Mouse (Mus musculus): ENCODE measurements around the gene Eif4b. TPM values are rescaled to one million over a fixed set of nuclear protein-coding genes. Genes with fewer than 3 reads are reported as not detected.

Gene Eif4b
- polyA plus RNA-seq, 1 experiment from 2014 or later: 43.6 TPM

DNA sequence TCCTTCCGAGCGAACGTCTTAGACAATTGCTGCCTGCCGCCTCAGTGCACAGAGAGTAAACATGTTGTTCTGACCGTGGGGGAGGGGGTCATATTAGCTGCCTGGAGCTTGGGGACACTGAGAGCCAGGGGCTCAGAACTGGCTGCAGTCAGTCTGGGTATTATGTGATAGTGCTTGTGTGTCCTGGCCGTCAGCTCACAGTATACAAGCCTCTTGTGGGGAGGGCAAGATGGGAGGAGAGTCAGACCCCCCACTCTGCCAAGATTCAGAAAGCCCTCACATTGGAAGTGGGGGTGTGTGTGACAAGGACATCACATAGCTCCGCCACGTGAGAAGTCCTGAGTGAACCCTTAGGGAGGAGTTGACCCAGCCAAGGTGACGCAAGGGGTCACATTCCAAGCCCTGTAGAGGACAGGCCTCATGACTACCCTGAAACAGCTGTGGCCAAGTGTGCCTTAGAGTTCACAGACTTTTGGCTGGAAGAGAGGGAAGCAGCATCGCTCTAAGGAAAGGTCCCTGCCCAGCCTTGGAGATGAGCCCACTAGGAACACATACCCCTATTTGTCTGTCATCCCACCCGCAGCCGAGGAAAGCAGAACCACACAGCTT lies 30.5 kb downstream of the Eif4b start:
- Histone ChIP-seq H3K4me2 (ENCODE audit: low read depth, low read length) (peak overlapping the region; percentile 24; the same call in 1 of the 2 replicates), H3K4me3 (ENCODE audit: low read depth, low read length) (peak overlapping the region; percentile 23), H3K4me1 (ENCODE audit: control insufficient read depth, low read depth, low read length) (peaks cover 47% of the 10 kb centered on the region), H3K27me3 (ENCODE audit: control insufficient read depth, insufficient read depth, low read depth, low read length) (peaks cover 30% of the 10 kb centered on the region), H3K9ac (ENCODE audit: low read depth, low read length) (peak overlapping the region; percentile 15; the same call in 1 of the 2 replicates), H3K27ac (ENCODE audit: low read length) (peak overlapping the region; percentile 52), H3K36me3 (ENCODE audit: control insufficient read depth, insufficient read depth) (no peaks in the 10 kb centered on the region), H3K9me3 (replicated peaks; ENCODE audit: control insufficient read depth, low read length) (no peaks in the 10 kb centered on the region)
- ATAC-seq (ENCODE audit: low read depth): peak; percentile 36
- WGBS (ENCODE audit: insufficient replicate concordance): 47% methylated on average over 12 of the region's 12 CpGs

DNA sequence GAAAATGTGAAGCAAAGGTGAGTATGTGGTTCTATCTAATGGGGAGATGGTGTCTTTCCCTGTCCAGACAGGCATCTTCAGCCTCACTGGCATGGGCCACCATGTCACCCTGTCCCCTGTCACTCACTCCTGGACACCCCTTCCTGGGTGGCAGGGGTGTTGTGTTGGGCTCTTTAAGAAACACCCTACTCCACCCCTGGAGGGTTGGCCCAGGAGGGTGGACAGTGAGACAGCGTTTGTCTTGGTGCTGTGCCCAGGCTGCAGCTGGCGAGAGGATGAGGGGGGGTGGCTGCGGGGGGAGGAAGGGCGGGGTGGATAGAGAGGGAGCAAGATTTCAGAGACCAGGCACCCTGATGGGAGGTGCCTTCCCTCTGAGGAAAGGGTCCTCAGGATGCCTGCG lies 31.8 kb downstream of the Eif4b start:
- 26% methylated on average over 5 of the region's 5 CpGs for WGBS (ENCODE audit: insufficient replicate concordance)
- no peak for ATAC-seq (ENCODE audit: low read depth)
- Histone ChIP-seq H3K27me3 (ENCODE audit: control insufficient read depth, insufficient read depth, low read depth, low read length) (peaks cover 27% of the 10 kb centered on the region), H3K4me3 (ENCODE audit: low read depth, low read length) (no peak overlapping the region), H3K9me3 (replicated peaks; ENCODE audit: control insufficient read depth, low read length) (no peaks in the 10 kb centered on the region), H3K36me3 (ENCODE audit: control insufficient read depth, insufficient read depth) (no peaks in the 10 kb centered on the region), H3K27ac (ENCODE audit: low read length) (no peak overlapping the region), H3K4me1 (ENCODE audit: control insufficient read depth, low read depth, low read length) (peaks cover 40% of the 10 kb centered on the region), H3K4me2 (ENCODE audit: low read depth, low read length) (no peak overlapping the region), H3K9ac (ENCODE audit: low read depth, low read length) (no peak overlapping the region)

DNA sequence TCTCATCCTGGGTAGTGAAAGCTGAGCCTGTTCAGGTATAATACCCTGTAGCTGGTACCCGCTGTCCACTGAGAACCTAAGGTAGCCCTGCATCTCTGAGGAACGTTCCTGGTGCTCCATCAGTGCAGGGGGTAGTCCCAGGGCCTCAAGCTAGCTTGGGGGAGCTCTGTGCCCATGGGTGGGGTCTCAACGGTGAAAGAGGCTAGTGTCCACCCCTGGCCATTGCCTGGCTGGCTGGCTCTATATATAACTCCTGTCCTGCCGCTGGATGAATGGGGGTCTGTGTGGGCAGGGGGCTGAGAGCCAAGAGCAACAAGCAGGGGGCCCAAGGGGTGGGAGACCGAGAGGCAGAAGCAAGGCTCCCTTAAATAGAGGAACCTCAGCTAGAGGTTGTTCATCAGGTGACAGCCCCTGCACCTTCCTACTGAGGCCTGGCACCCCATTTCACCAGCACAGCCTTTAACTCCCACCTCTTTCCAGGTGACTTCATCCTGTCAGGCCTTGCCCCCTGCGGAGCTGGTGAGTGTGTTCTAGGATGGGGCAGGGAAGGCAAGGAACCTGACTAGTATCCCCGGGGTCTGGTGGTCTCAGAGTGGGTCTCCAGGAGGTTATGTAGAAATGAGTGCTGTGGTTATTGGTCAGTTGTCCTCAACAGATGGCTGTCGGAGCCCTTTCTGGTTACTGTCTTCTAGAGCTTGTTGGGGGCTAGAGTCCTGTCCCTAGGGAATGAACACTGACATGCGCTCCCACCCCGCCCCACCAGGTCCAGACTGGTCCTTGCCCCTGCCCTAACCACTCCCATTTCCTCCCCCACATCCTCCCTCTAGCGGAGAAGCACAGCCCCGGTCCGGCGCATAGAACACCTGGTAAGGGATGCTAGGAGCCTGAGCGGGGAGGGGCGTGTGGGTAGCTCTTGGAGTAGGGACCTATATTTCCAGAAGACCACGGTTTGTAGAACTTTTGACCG lies 32.5 kb downstream of the Eif4b start:
- H3K9ac ChIP-seq (ENCODE audit: low read depth, low read length): no peak overlapping the region
- peaks cover 34% of the 10 kb centered on the region for H3K4me1 ChIP-seq (ENCODE audit: control insufficient read depth, low read depth, low read length)
- H3K4me3 ChIP-seq (ENCODE audit: low read depth, low read length): no peak overlapping the region; the same call in 1 of the 2 replicates
- H3K27me3 ChIP-seq (ENCODE audit: control insufficient read depth, insufficient read depth, low read depth, low read length): peaks cover 20% of the 10 kb centered on the region
- no peaks in the 10 kb centered on the region for H3K36me3 ChIP-seq (ENCODE audit: control insufficient read depth, insufficient read depth)
- peak; percentile 12; the same call in 1 of the 2 replicates for ATAC-seq (ENCODE audit: low read depth)
- H3K4me2 ChIP-seq (ENCODE audit: low read depth, low read length): peak overlapping the region; percentile 49
- no peaks in the 10 kb centered on the region for H3K9me3 ChIP-seq (replicated peaks; ENCODE audit: control insufficient read depth, low read length)
- no peak overlapping the region for H3K27ac ChIP-seq (ENCODE audit: low read length)
- 24% methylated on average over 18 of the region's 18 CpGs for WGBS (ENCODE audit: insufficient replicate concordance)

DNA sequence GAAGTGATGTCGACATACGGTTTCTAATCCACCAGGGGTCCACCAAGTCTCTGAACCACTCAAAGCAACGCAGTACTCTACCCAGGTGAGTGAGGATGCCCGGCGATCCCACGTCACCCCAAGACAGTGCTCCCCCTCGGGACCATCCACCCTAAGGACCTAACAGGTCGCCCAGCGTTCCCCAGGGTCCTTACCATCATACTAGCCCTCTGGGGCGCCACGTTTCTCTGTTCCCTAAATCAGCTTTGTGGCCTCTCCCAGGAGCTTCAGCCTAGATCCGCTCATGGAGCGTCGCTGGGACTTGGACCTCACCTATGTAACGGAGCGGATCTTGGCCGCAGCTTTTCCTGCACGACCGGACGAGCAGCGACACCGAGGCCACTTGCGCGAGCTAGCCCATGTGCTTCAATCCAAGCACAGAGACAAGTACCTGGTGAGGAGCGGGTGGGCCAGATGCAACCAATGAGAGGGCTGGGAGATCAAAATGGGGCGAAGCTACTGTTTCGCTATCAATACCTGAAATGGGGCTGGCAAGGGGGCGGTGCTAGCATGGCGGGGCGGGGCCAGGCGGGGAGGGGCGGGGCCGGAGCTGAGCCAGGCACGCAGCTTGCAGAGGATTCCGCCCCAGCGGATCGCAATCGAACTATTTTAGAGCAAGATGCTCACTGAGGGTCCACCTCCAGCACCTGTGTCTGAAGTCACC lies 33.3 kb downstream of the Eif4b start:
- Histone ChIP-seq H3K27ac (ENCODE audit: low read length) (no peak overlapping the region), H3K4me2 (ENCODE audit: low read depth, low read length) (peak overlapping the region; percentile 49), H3K9me3 (replicated peaks; ENCODE audit: control insufficient read depth, low read length) (no peaks in the 10 kb centered on the region), H3K4me1 (ENCODE audit: control insufficient read depth, low read depth, low read length) (peaks cover 29% of the 10 kb centered on the region), H3K27me3 (ENCODE audit: control insufficient read depth, insufficient read depth, low read depth, low read length) (peaks cover 15% of the 10 kb centered on the region), H3K36me3 (ENCODE audit: control insufficient read depth, insufficient read depth) (no peaks in the 10 kb centered on the region), H3K9ac (ENCODE audit: low read depth, low read length) (no peak overlapping the region), H3K4me3 (ENCODE audit: low read depth, low read length) (peak overlapping the region; percentile 28)
- ATAC-seq (ENCODE audit: low read depth): no peak
- WGBS (ENCODE audit: insufficient replicate concordance): 22% methylated on average over 38 of the region's 38 CpGs

DNA sequence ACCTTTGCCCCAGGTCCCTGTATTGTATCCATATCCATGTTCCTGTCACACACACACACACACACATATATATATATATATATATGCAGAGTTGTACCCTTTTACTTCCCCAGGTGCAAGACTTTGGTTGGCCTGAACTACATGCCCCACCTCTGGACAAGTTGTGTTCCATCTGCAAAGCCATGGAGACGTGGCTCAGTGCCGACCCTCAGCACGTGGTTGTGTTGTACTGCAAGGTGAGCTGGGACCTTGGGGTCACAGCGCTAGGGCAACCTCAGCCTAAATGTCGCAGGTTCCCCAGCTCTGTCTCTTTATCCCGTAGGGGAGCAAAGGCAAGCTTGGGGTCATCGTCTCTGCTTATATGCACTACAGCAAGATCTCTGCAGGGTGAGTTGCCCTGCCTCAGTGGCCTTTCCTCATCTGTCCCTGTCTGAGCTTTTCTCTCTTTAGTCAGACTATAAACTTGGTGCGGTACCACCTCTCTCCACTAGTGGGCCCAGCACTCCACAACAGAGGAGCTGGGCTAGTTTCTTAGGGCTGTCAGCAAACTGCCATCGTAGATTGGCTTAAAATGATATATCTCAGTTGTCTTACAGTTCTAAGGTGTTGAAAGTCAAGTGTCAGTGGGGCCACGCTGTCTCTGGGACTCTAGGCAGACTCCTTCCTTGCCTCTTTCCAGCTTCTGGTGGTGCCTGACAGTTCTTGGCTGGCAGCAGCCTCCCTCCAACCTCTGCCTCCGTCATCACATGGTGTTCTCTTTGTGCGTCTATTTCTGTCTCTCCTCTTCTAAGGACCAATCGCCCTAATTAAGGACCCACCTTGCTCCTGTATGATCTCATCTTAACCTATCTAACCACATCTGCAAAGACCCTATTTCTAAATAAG lies 34.4 kb downstream of the Eif4b start:
- H3K4me3 ChIP-seq (ENCODE audit: low read depth, low read length): no peak overlapping the region
- no peak overlapping the region; the same call in 1 of the 2 replicates for H3K4me2 ChIP-seq (ENCODE audit: low read depth, low read length)
- peaks cover 13% of the 10 kb centered on the region for H3K27me3 ChIP-seq (ENCODE audit: control insufficient read depth, insufficient read depth, low read depth, low read length)
- peaks cover 29% of the 10 kb centered on the region for H3K4me1 ChIP-seq (ENCODE audit: control insufficient read depth, low read depth, low read length)
- 31% methylated on average over 13 of the region's 13 CpGs for WGBS (ENCODE audit: insufficient replicate concordance)
- H3K27ac ChIP-seq (ENCODE audit: low read length): no peak overlapping the region
- no peak for ATAC-seq (ENCODE audit: low read depth)
- no peak overlapping the region for H3K9ac ChIP-seq (ENCODE audit: low read depth, low read length)
- no peaks in the 10 kb centered on the region for H3K36me3 ChIP-seq (ENCODE audit: control insufficient read depth, insufficient read depth)
- no peaks in the 10 kb centered on the region for H3K9me3 ChIP-seq (replicated peaks; ENCODE audit: control insufficient read depth, low read length)

DNA sequence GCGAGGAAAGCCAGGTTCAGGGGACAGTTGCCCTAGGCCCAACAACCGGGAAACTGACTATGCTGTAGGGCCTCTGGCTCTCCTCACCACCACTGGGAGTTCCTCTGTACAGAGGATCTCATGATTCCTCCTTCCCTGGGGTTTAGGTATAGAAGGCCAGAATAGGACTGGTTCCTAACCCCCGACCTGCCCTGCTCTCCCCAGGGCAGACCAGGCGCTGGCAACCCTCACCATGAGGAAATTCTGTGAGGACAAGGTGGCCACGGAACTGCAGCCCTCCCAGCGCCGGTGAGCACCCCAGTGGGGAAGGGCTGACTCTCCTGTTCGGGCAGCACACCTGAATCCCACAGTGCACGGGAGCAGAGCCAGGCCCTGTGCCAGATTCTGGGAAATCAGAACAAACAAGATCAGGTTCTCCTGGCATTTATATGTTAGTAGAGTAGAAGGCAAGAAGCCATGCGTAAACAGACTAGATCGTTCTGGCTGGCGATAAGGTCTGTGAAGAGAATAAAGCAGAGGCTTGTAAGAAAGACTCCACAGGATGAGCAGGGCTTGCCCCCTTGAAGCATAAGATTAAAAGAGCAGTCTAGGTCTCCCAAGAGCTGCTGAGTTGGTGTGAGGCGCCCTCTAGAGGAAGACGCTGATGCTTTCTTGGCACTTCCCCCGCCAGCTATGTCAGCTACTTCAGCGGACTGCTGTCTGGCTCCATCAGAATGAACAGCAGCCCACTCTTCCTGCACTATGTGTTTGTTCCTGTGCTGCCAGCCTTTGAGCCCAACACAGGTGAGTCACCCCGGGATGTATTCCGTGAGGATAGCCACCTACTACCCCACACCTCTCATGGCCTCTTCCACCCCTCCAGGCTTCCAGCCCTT lies 35.3 kb downstream of the Eif4b start:
- H3K4me1 ChIP-seq (ENCODE audit: control insufficient read depth, low read depth, low read length): peaks cover 23% of the 10 kb centered on the region
- no peak overlapping the region for H3K4me3 ChIP-seq (ENCODE audit: low read depth, low read length)
- H3K27me3 ChIP-seq (ENCODE audit: control insufficient read depth, insufficient read depth, low read depth, low read length): peaks cover 13% of the 10 kb centered on the region
- 45% methylated on average over 18 of the region's 18 CpGs for WGBS (ENCODE audit: insufficient replicate concordance)
- H3K9ac ChIP-seq (ENCODE audit: low read depth, low read length): no peak overlapping the region
- no peaks in the 10 kb centered on the region for H3K36me3 ChIP-seq (ENCODE audit: control insufficient read depth, insufficient read depth)
- no peak for ATAC-seq (ENCODE audit: low read depth)
- no peak overlapping the region for H3K4me2 ChIP-seq (ENCODE audit: low read depth, low read length)
- no peaks in the 10 kb centered on the region for H3K9me3 ChIP-seq (replicated peaks; ENCODE audit: control insufficient read depth, low read length)
- H3K27ac ChIP-seq (ENCODE audit: low read length): no peak overlapping the region

DNA sequence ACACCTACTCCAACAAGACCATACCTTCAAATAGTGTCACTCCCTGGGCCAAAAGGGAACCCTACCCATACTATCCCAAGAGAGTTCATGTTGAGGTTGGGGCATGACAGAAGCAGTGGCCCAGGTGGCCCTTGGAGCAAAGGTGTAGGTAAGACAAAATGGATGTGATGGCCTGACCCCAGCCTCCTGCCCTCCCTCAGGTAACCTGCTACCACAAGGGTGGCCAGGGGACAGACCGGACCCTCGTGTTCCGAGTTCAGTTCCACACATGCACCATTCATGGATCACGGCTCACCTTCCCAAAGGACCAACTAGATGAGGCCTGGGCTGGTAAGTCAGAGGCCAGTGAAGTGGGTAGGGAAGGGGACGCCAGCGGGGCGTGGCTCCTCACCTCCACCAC lies 36.7 kb downstream of the Eif4b start:
- peaks cover 18% of the 10 kb centered on the region for H3K4me1 ChIP-seq (ENCODE audit: control insufficient read depth, low read depth, low read length)
- H3K36me3 ChIP-seq (ENCODE audit: control insufficient read depth, insufficient read depth): no peaks in the 10 kb centered on the region
- no peak for ATAC-seq (ENCODE audit: low read depth)
- no peak overlapping the region for H3K4me3 ChIP-seq (ENCODE audit: low read depth, low read length)
- H3K9ac ChIP-seq (ENCODE audit: low read depth, low read length): no peak overlapping the region
- H3K4me2 ChIP-seq (ENCODE audit: low read depth, low read length): no peak overlapping the region
- no peak overlapping the region for H3K27ac ChIP-seq (ENCODE audit: low read length)
- H3K9me3 ChIP-seq (replicated peaks; ENCODE audit: control insufficient read depth, low read length): no peaks in the 10 kb centered on the region
- H3K27me3 ChIP-seq (ENCODE audit: control insufficient read depth, insufficient read depth, low read depth, low read length): peaks cover 13% of the 10 kb centered on the region
- whole genome bisulfite sequencing (ENCODE audit: insufficient replicate concordance): 82% methylated on average over 7 of the region's 7 CpGs

Measured in liver, embryonic 16.5 days (tissue).